Mouse (Mus musculus): ENCODE data around the gene Atrn. TPM values are rescaled to one million over a fixed set of nuclear protein-coding genes. Genes with fewer than 3 reads are reported as not detected.

Gene Atrn
- polyA plus RNA-seq, 2 experiments: 2.5 to 3.2 TPM

- DNase-seq (ENCODE audit: low read depth in 3 of 3, low spot score in 3 of 3) (no peak), ATAC-seq (ENCODE audit: insufficient read depth) (no peak)
- no peak overlapping the region for H3K4me3 ChIP-seq (ENCODE audit: insufficient read depth in 1 of 2, low read depth in 2 of 2, low read length in 2 of 2)
- H3K27ac ChIP-seq: no peak overlapping the region
- no peak overlapping the region for H3K9ac ChIP-seq (replicated peaks)
- TF ChIP-seq CTCF (IDR thresholded peaks at IDR 0.05; ENCODE audit: low read depth): no peak
- no peak for TF ChIP-seq EP300 (IDR thresholded peaks at IDR 0.05; ENCODE audit: low read depth)
- no peaks in the 10 kb centered on the region for H3K36me3 ChIP-seq (replicated peaks; ENCODE audit: control insufficient read depth, insufficient read depth, low read depth)
- peaks cover 32% of the 10 kb centered on the region for H3K27me3 ChIP-seq (ENCODE audit: control insufficient read depth, insufficient read depth, low read length)
- no peaks in the 10 kb centered on the region for H3K9me3 ChIP-seq (ENCODE audit: control insufficient read depth, low read length)
- no peak overlapping the region for H3K4me2 ChIP-seq (ENCODE audit: low read depth)
- peaks cover 0 to 2% of the 10 kb centered on the region in 2 experiments; a peak in 1 of 4 replicates for H3K4me1 ChIP-seq (replicated peaks; ENCODE audit: control insufficient read depth in 2 of 2, insufficient read depth in 2 of 2, low read length in 1 of 2)
- WGBS (ENCODE audit: insufficient replicate concordance): 58% methylated on average over 2 of the region's 2 CpGs
Measured at GRCm38 (mm10) chr2:131046025-131046424, 139.7 kb downstream of the Atrn start.

- ATAC-seq (ENCODE audit: insufficient read depth): peak; percentile 47; the same call in 1 of the 2 replicates
Measured at GRCm38 (mm10) chr2:131052043-131052442, 145.7 kb downstream of the Atrn start.

GRCm38 (mm10) chr2:131052862-131053418 is 146.6 kb downstream of the Atrn start:
- DNase-seq (ENCODE audit: low read depth in 3 of 3, low spot score in 3 of 3): no peak
- WGBS (ENCODE audit: insufficient replicate concordance): 48% methylated on average over 6 of the region's 6 CpGs
- no peak for ATAC-seq (ENCODE audit: insufficient read depth)

More at GRCm38 (mm10) chr2:131052043-131052442, 145.7 kb downstream of the Atrn start:
- H3K9ac ChIP-seq (replicated peaks): no peak overlapping the region
- H3K36me3 ChIP-seq (replicated peaks; ENCODE audit: control insufficient read depth, insufficient read depth, low read depth): no peaks in the 10 kb centered on the region
- H3K9me3 ChIP-seq (ENCODE audit: control insufficient read depth, low read length): no peaks in the 10 kb centered on the region
- H3K27me3 ChIP-seq (ENCODE audit: control insufficient read depth, insufficient read depth, low read length): peaks cover 52% of the 10 kb centered on the region
- DNase-seq (ENCODE audit: low read depth in 3 of 3, low spot score in 3 of 3): peak in 2 of 3 experiments; percentile 17
- TF ChIP-seq EP300 (IDR thresholded peaks at IDR 0.05; ENCODE audit: low read depth) (peak; percentile 62), CTCF (IDR thresholded peaks at IDR 0.05; ENCODE audit: low read depth) (no peak)
- H3K4me3 ChIP-seq (ENCODE audit: insufficient read depth in 1 of 2, low read depth in 2 of 2, low read length in 2 of 2): no peak overlapping the region
- H3K4me1 ChIP-seq (replicated peaks; ENCODE audit: control insufficient read depth in 2 of 2, insufficient read depth in 2 of 2, low read length in 1 of 2): peaks cover 0 to 3% of the 10 kb centered on the region in 2 experiments; a peak in 2 of 4 replicates
- H3K27ac ChIP-seq: no peak overlapping the region
- 44% methylated on average over 5 of the region's 5 CpGs for WGBS (ENCODE audit: insufficient replicate concordance)
- no peak overlapping the region for H3K4me2 ChIP-seq (ENCODE audit: low read depth)

GRCm38 (mm10) chr2:131053851-131054645 is 147.8 kb downstream of the Atrn start:
- H3K9me3 ChIP-seq (ENCODE audit: control insufficient read depth, low read length): no peaks in the 10 kb centered on the region
- TF ChIP-seq EP300 (IDR thresholded peaks at IDR 0.05; ENCODE audit: low read depth) (no peak), CTCF (IDR thresholded peaks at IDR 0.05; ENCODE audit: low read depth) (no peak)
- H3K4me1 ChIP-seq (replicated peaks; ENCODE audit: control insufficient read depth in 2 of 2, insufficient read depth in 2 of 2, low read length in 1 of 2): peaks cover 0 to 3% of the 10 kb centered on the region in 2 experiments; a peak in 2 of 4 replicates
- H3K4me3 ChIP-seq (ENCODE audit: insufficient read depth in 1 of 2, low read depth in 2 of 2, low read length in 2 of 2): peak overlapping the region in 1 of 2 experiments; percentile 10; a peak in 2 of 4 replicates
- ATAC-seq (ENCODE audit: insufficient read depth) (no peak), DNase-seq (ENCODE audit: low read depth in 3 of 3, low spot score in 3 of 3) (no peak)
- no peak overlapping the region for H3K27ac ChIP-seq
- no peak overlapping the region for H3K9ac ChIP-seq (replicated peaks)
- no peaks in the 10 kb centered on the region for H3K36me3 ChIP-seq (replicated peaks; ENCODE audit: control insufficient read depth, insufficient read depth, low read depth)
- WGBS (ENCODE audit: insufficient replicate concordance): 2% methylated on average over 45 of the region's 45 CpGs
- H3K4me2 ChIP-seq (ENCODE audit: low read depth): peak overlapping the region; percentile 8; the same call in 1 of the 2 replicates
- H3K27me3 ChIP-seq (ENCODE audit: control insufficient read depth, insufficient read depth, low read length): peaks cover 55% of the 10 kb centered on the region

More at GRCm38 (mm10) chr2:131052862-131053418, 146.6 kb downstream of the Atrn start:
- TF ChIP-seq CTCF (IDR thresholded peaks at IDR 0.05; ENCODE audit: low read depth): no peak
- TF ChIP-seq EP300 (IDR thresholded peaks at IDR 0.05; ENCODE audit: low read depth): no peak
- Histone ChIP-seq H3K4me3 (ENCODE audit: insufficient read depth in 1 of 2, low read depth in 2 of 2, low read length in 2 of 2) (no peak overlapping the region), H3K27me3 (ENCODE audit: control insufficient read depth, insufficient read depth, low read length) (peaks cover 55% of the 10 kb centered on the region), H3K9ac (replicated peaks) (no peak overlapping the region), H3K4me2 (ENCODE audit: low read depth) (no peak overlapping the region), H3K4me1 (replicated peaks; ENCODE audit: control insufficient read depth in 2 of 2, insufficient read depth in 2 of 2, low read length in 1 of 2) (peaks cover 0 to 3% of the 10 kb centered on the region in 2 experiments; a peak in 2 of 4 replicates), H3K36me3 (replicated peaks; ENCODE audit: control insufficient read depth, insufficient read depth, low read depth) (no peaks in the 10 kb centered on the region), H3K9me3 (ENCODE audit: control insufficient read depth, low read length) (no peaks in the 10 kb centered on the region), H3K27ac (no peak overlapping the region)

Data from liver, embryonic 14.5 days (tissue).